Mouse (Mus musculus) thymus, adult 2 months (tissue): Measurements from ENCODE around the gene Wwtr1. TPM values are rescaled to one million over a fixed set of nuclear protein-coding genes. Genes with fewer than 3 reads are reported as not detected.

Experiments
- DNase-seq: peaks from one replicate; pipeline ENCODE4 v3.0.0; 2021
- H3K27ac ChIP-seq: fragments of 200-500 bp; 2 replicates; pipeline ENCODE4 v1.5.1; 2012; ENCODE audit warnings: low read length, control low read depth; ENCODE audit not compliant: control insufficient read depth, insufficient read depth
- H3K27me3 ChIP-seq: fragments of 200-500 bp; 2 replicates; pipeline ENCODE4 v1.6.1; 2012; ENCODE audit warnings: mild to moderate bottlenecking, low read length, moderate library complexity, mixed read lengths; ENCODE audit not compliant: control insufficient read depth, insufficient read depth
- H3K36me3 ChIP-seq: fragments of 200-500 bp; 2 replicates; pipeline ENCODE4 v1.6.1; 2012; ENCODE audit warnings: mild to moderate bottlenecking, low read length, moderate library complexity; ENCODE audit not compliant: control insufficient read depth, insufficient read depth
- H3K4me1 ChIP-seq: fragments of 200-500 bp; replicated peaks from 2 replicates; pipeline ENCODE4 v1.6.1; 2012; ENCODE audit warnings: low read length; ENCODE audit not compliant: control insufficient read depth, insufficient read depth
- H3K4me3 ChIP-seq: fragments of 200-500 bp; 2 replicates; pipeline ENCODE4 v1.5.1; 2012; ENCODE audit warnings: mild to moderate bottlenecking, low read length, control low read depth, moderate library complexity; ENCODE audit not compliant: control insufficient read depth, insufficient read depth
- CTCF ChIP-seq: fragments of 200-500 bp; IDR thresholded peaks from 2 replicates; pipeline ENCODE4 v1.5.1; 2012; ENCODE audit warnings: mild to moderate bottlenecking, control low read depth, low read length, moderate library complexity, borderline replicate concordance; ENCODE audit not compliant: control insufficient read depth, poor library complexity, insufficient read depth; ENCODE audit errors: extremely low read depth
- POLR2A ChIP-seq: fragments of 200-500 bp; IDR thresholded peaks from 2 replicates; pipeline ENCODE4 v1.6.1; 2012; ENCODE audit warnings: mild to moderate bottlenecking, low read length, control low read depth, moderate library complexity; ENCODE audit not compliant: control insufficient read depth, poor library complexity, insufficient read depth; ENCODE audit errors: extremely low read depth
- WGBS: fragments of 180-500 bp; shearing (Covaris S2); methylation state at CpG from one replicate; pipeline ENCODE4 v1.1.7; 2018; 5-methylcytosine and 5-hydroxymethylcytosine counted together
- polyA plus RNA-seq: library from polyadenylated mRNA; depleted of rRNA; stranded (reverse); fragments of >200 nt; gene quantifications from 2 replicates; pipeline ENCODE4 v1.2.3, GENCODE M21; 2012

The Wwtr1 gene
- polyA plus RNA-seq, 1 experiment = 6.1 TPM

- WGBS = 78% methylated on average over 3 of the region's 3 CpGs
- DNase-seq = no peak
- H3K4me1 ChIP-seq = no peaks in the 10 kb centered on the region
- TF ChIP-seq POLR2A = no peak
- TF ChIP-seq CTCF = no peak
- H3K27me3 ChIP-seq = no peaks in the 10 kb centered on the region
- H3K4me3 ChIP-seq = no peak overlapping the region
- no peak overlapping the region for H3K27ac ChIP-seq
- H3K36me3 ChIP-seq = no peaks in the 10 kb centered on the region
These were observed 144.0 kb downstream of the Wwtr1 start for GRCm38 (mm10) chr3:57431706-57432105.

GRCm38 (mm10) chr3:57429486-57429885 lies 146.2 kb downstream of the Wwtr1 start:
- H3K27ac ChIP-seq = no peak overlapping the region
- no peaks in the 10 kb centered on the region for H3K27me3 ChIP-seq
- TF ChIP-seq CTCF = no peak
- TF ChIP-seq POLR2A = no peak
- WGBS = 63% methylated on average over 4 of the region's 4 CpGs
- no peak for DNase-seq
- no peaks in the 10 kb centered on the region for H3K36me3 ChIP-seq
- no peak overlapping the region for H3K4me3 ChIP-seq
- H3K4me1 ChIP-seq = no peaks in the 10 kb centered on the region

DNA sequence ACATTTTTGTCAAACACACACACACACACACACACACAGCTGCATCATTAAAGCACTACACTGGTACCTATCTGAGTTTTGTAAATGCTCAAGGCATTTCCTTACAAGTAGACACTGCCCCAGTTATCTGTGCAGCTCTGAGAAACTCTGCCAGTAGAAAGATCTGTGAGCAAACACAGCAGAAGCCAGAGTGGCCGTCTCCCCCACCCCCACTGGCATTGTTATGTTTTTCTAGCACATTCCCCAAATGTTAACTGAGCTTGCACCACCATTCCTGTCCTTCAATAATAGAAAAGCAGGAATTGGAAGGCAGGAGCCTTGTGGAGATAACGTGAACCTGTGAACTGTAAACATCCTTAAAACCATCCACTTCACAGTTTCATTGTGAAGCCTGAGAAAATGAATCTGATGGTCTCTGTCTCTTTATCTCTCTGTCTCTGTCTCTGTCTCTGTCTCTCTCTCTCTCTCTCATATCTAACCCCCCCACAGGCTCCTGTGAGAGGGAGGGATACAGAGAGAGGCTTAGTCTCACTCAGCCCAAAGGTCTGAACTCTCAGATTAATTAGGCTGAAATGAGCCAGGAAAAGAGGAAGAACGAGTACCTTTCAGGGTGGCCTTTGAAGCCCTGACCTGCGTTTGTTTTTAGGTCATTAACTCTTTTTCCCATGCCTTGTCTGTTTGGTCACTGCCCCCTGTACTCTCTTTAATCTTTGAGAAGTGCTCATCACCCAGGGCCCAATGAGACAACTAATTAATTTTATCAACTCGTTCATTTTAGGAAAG lies 146.8 kb downstream of the Wwtr1 start:
- 44% methylated on average over 5 of the region's 5 CpGs for WGBS
- TF ChIP-seq POLR2A = no peak
- TF ChIP-seq CTCF = no peak
- DNase-seq = no peak
- Histone ChIP-seq H3K36me3 (no peaks in the 10 kb centered on the region), H3K27me3 (no peaks in the 10 kb centered on the region), H3K27ac (no peak overlapping the region), H3K4me3 (no peak overlapping the region), H3K4me1 (no peaks in the 10 kb centered on the region)

GRCm38 (mm10) chr3:57426351-57426750 lies 149.4 kb downstream of the Wwtr1 start:
- H3K27ac ChIP-seq = no peak overlapping the region
- H3K4me1 ChIP-seq = no peaks in the 10 kb centered on the region
- H3K27me3 ChIP-seq = no peaks in the 10 kb centered on the region
- no peak for DNase-seq
- H3K36me3 ChIP-seq = no peaks in the 10 kb centered on the region
- 84% methylated on average over 11 of the region's 11 CpGs for WGBS
- H3K4me3 ChIP-seq = no peak overlapping the region
- no peak for TF ChIP-seq POLR2A
- TF ChIP-seq CTCF = no peak

DNA sequence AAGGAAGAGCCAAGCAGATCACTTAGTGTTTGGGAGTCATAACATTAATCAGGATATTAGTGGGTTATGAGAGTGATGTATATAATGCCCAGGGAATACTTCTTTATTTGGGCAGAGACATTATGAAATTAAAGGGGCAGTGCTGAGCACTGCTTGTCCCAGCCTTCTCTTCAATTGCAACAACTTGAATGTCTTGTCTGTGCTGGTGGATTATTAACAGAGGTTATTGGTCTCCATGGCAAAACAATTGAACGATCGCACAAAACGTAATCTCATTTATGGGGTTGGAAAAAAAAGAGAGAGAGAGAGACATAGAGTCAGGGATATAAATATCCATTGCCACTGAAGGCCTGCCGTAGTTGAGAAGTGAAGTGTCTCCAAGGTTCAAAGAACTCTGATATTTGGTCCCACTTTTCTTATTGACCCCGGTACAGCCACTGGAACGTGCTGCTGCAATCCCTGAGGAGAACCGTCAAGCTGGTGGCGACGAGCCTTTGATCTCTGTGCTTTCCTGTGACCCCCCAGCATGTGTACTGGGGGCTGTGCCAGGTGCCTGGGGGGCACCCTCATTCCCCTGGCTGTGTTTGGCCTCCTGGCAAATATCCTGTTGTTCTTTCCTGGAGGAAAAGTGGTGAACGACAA lies 150.5 kb downstream of the Wwtr1 start, which contains the start of gene Tm4sf4:
Gene Tm4sf4, plus strand, starts transcription at position 226 of the 642 bp plus-strand sequence.
- no peaks in the 10 kb centered on the region for H3K36me3 ChIP-seq
- H3K27ac ChIP-seq = no peak within 1 kb of the TSS
- no peak for TF ChIP-seq POLR2A
- TF ChIP-seq CTCF = no peak
- no peak for DNase-seq
- no peaks in the 10 kb centered on the region for H3K4me1 ChIP-seq
- no peaks in the 10 kb centered on the region for H3K27me3 ChIP-seq
- WGBS = 90% methylated on average over 10 of the region's 10 CpGs
- no peak within 1 kb of the TSS for H3K4me3 ChIP-seq

DNA sequence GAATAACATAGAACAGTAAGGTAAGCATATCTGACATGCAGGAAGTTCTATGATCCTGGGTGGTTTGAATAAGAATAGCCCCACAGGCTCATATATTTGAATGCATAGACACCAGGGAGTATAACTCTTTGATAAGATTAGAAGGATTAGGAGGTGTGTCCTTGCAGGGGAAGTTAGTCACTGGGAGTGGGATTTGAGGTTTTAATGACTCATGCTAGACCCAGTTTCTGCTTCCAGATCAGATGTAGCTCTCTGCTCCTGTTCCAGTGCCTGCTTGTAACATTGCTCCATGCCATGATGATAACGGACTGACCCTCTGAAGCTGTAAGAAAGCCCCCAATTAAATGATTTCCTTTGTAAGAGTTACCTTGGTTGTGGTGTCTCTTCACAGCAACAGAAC lies 155.1 kb downstream of the Wwtr1 start:
- DNase-seq = no peak
- TF ChIP-seq CTCF (no peak), POLR2A (no peak)
- Histone ChIP-seq H3K27ac (no peak overlapping the region), H3K36me3 (no peaks in the 10 kb centered on the region), H3K4me3 (no peak overlapping the region), H3K27me3 (no peaks in the 10 kb centered on the region), H3K4me1 (no peaks in the 10 kb centered on the region)
- WGBS = 91% methylated on average over 1 of the region's 1 CpGs
